In genomic region chr6:114273997-114274728, GRCm38 (mm10) we compare ENCODE assay signal across 18 mouse cellular contexts. TPM values are rescaled to one million over a fixed set of nuclear protein-coding genes. Genes with fewer than 3 reads are reported as not detected.
DNase-seq lines count a peak whose midpoint lies in the region; ATAC-seq and TF ChIP-seq lines count a peak whose summit lies in the region.
"Had no signal": no experiment of that assay in that cellular context is flagged by ENCODE, and none has a peak within 500 bp of the region (broad histone marks: within the 10 kb centered on the region; RNA-seq: fewer than 3 reads in every experiment).

No protein-coding gene starts in this region.

- H3K4me3 ChIP-seq in heart, embryonic 16.5 days (ENCODE audit: low read length): no peak overlapping the region
- no peak overlapping the region for H3K4me3 ChIP-seq in heart, embryonic 12.5 days
- H3K4me3 ChIP-seq in forebrain, embryonic 16.5 days (replicated peaks; ENCODE audit: low read length): no peak overlapping the region
- no peak overlapping the region for H3K4me3 ChIP-seq in midbrain, embryonic 15.5 days
- H3K4me3 ChIP-seq: limb, embryonic 13.5 days; myocyte had no signal

- DNase-seq in brain, embryonic 14.5 days (ENCODE audit: low read depth): peak; percentile 78
- DNase-seq in adrenal gland, postnatal 4 days (ENCODE audit: low spot score in 2 of 2): no peak
- DNase-seq in kidney, postnatal 4 days: no peak
- DNase-seq in right cerebral cortex, postnatal 14 days: no peak
- DNase-seq: adrenal gland, adult 2 months; cerebellum, adult 18-20 months; kidney, adult 8-10 months; right cerebral cortex, postnatal 25 days; thymus, postnatal 36 days had no signal

- H3K4me2 ChIP-seq in heart, embryonic 16.5 days (ENCODE audit: low read depth, low read length): no peak overlapping the region
- H3K4me2 ChIP-seq in heart, embryonic 12.5 days: no peak overlapping the region
- H3K4me2 ChIP-seq in forebrain, embryonic 16.5 days (ENCODE audit: low read length): no peak overlapping the region
- no peak overlapping the region for H3K4me2 ChIP-seq in midbrain, embryonic 15.5 days
- H3K4me2 ChIP-seq: limb, embryonic 13.5 days had no signal

- H3K9me3 ChIP-seq in heart, embryonic 16.5 days (replicated peaks; ENCODE audit: control insufficient read depth, low read length): no peaks in the 10 kb centered on the region
- H3K9me3 ChIP-seq in heart, embryonic 12.5 days (replicated peaks): no peaks in the 10 kb centered on the region
- H3K9me3 ChIP-seq in forebrain, embryonic 16.5 days (ENCODE audit: control insufficient read depth, low read length): no peaks in the 10 kb centered on the region
- no peaks in the 10 kb centered on the region for H3K9me3 ChIP-seq in midbrain, embryonic 15.5 days
- H3K9me3 ChIP-seq: limb, embryonic 13.5 days had no signal

- H3K36me3 ChIP-seq in heart, embryonic 16.5 days (ENCODE audit: control insufficient read depth, insufficient read depth): no peaks in the 10 kb centered on the region
- H3K36me3 ChIP-seq in heart, embryonic 12.5 days: no peaks in the 10 kb centered on the region
- H3K36me3 ChIP-seq in forebrain, embryonic 16.5 days (ENCODE audit: control insufficient read depth, insufficient read depth): no peaks in the 10 kb centered on the region
- H3K36me3 ChIP-seq in midbrain, embryonic 15.5 days (replicated peaks): no peaks in the 10 kb centered on the region
- H3K36me3 ChIP-seq: limb, embryonic 13.5 days had no signal

- H3K9ac ChIP-seq in heart, embryonic 16.5 days (ENCODE audit: low read length): no peak overlapping the region
- H3K9ac ChIP-seq in heart, embryonic 12.5 days: no peak overlapping the region
- no peak overlapping the region for H3K9ac ChIP-seq in forebrain, embryonic 16.5 days (replicated peaks; ENCODE audit: low read depth, low read length)
- no peak overlapping the region for H3K9ac ChIP-seq in midbrain, embryonic 15.5 days
- H3K9ac ChIP-seq: limb, embryonic 13.5 days; liver, embryonic 14.5 days had no signal

- no peak overlapping the region for H3K27ac ChIP-seq in heart, embryonic 16.5 days (ENCODE audit: low read length)
- H3K27ac ChIP-seq in heart, embryonic 12.5 days (ENCODE audit: poor library complexity, severe bottlenecking): no peak overlapping the region
- peak overlapping the region; percentile 77 for H3K27ac ChIP-seq in forebrain, embryonic 16.5 days (ENCODE audit: low read length)
- peak overlapping the region; percentile 51; the same call in 1 of the 2 replicates for H3K27ac ChIP-seq in midbrain, embryonic 15.5 days
- H3K27ac ChIP-seq: limb, embryonic 13.5 days; liver, embryonic 14.5 days had no signal

- TF ChIP-seq POLR2A in brain, embryonic 14.5 days (IDR thresholded peaks at IDR 0.05; ENCODE audit: borderline replicate concordance, extremely low read depth, insufficient read depth, insufficient read length, poor library complexity, severe bottlenecking): no peak

- 30% methylated on average over 14 of the region's 14 CpGs for WGBS in heart, embryonic 16.5 days
- WGBS in heart, embryonic 12.5 days: 38% methylated on average over 14 of the region's 14 CpGs
- 37% methylated on average over 14 of the region's 14 CpGs for WGBS in forebrain, embryonic 16.5 days
- WGBS in midbrain, embryonic 15.5 days: 42% methylated on average over 14 of the region's 14 CpGs

- peaks cover 34% of the 10 kb centered on the region for H3K27me3 ChIP-seq in heart, embryonic 16.5 days (ENCODE audit: control insufficient read depth, insufficient read depth, low read length)
- H3K27me3 ChIP-seq in heart, embryonic 12.5 days (replicated peaks): peaks cover 56% of the 10 kb centered on the region
- no peaks in the 10 kb centered on the region for H3K27me3 ChIP-seq in forebrain, embryonic 16.5 days (replicated peaks; ENCODE audit: control insufficient read depth, insufficient read depth, low read length)
- H3K27me3 ChIP-seq in midbrain, embryonic 15.5 days (replicated peaks): no peaks in the 10 kb centered on the region

- no peak for TF ChIP-seq CTCF in brain, embryonic 14.5 days (IDR thresholded peaks at IDR 0.05; ENCODE audit: borderline replicate concordance, extremely low read depth, insufficient read depth, insufficient read length)

- peak; percentile 29 for ATAC-seq in heart, embryonic 16.5 days (replicated peaks; ENCODE audit: extremely low read depth, insufficient read depth, low FRiP score)
- no peak for ATAC-seq in heart, embryonic 12.5 days (ENCODE audit: insufficient number of reproducible peaks, low FRiP score)
- peak; percentile 78 for ATAC-seq in forebrain, embryonic 16.5 days
- peak; percentile 57 for ATAC-seq in midbrain, embryonic 15.5 days (replicated peaks)
- ATAC-seq: lung, postnatal 0 days had no signal

- H3K4me1 ChIP-seq in heart, embryonic 16.5 days (ENCODE audit: control insufficient read depth, insufficient read depth, low read length): no peaks in the 10 kb centered on the region; the same call in 1 of the 2 replicates
- H3K4me1 ChIP-seq in heart, embryonic 12.5 days (replicated peaks): peaks cover 6% of the 10 kb centered on the region
- peaks cover 18% of the 10 kb centered on the region for H3K4me1 ChIP-seq in forebrain, embryonic 16.5 days (replicated peaks; ENCODE audit: control insufficient read depth, insufficient read depth, low read length)
- H3K4me1 ChIP-seq in midbrain, embryonic 15.5 days: peaks cover 22% of the 10 kb centered on the region
- H3K4me1 ChIP-seq: limb, embryonic 13.5 days had no signal

RNA-seq across cellular contexts. Expression of gene Slc6a1, which starts 8.3 kb away (rescaled TPM):
- 0.32 and 0.42 TPM in 2 replicates for polyA plus RNA-seq in heart, embryonic 16.5 days (2015; fragmentation: Nextera tagmentation; extraction: Ambion mirVana)
- 0.05 and 0.17 TPM in 2 replicates for polyA plus RNA-seq in heart, embryonic 12.5 days (2016; fragmentation: Nextera tagmentation; extraction: Ambion mirVana)
- 210 and 269 TPM in 2 replicates for polyA plus RNA-seq in brain, embryonic 14.5 days (2012; rRNA removed)
- 107 and 138 TPM in 2 replicates for polyA plus RNA-seq in forebrain, embryonic 16.5 days (2015; fragmentation: Nextera tagmentation; extraction: Ambion mirVana)
- 145 and 155 TPM in 2 replicates for polyA plus RNA-seq in midbrain, embryonic 15.5 days (2015; fragmentation: Nextera tagmentation; extraction: Ambion mirVana)
- total RNA-seq in adrenal gland, postnatal 4 days (2021): 1 to 10 TPM in 1 of 2 experiments, under 1 TPM in 1; 0.08 to 1.7 TPM
- total RNA-seq: adrenal gland, adult 2 months; megakaryocyte, adult 5-6 weeks had no signal
- polyA plus RNA-seq: adrenal gland, adult 2 months; lung, postnatal 0 days; myocyte had no signal

Comparison
In these comparisons a context has a peak if more than half of its experiments do, and no peak if none do; other contexts are left out.
1. H3K27ac ChIP-seq: peak in forebrain, embryonic 16.5 days (single experiment) and midbrain, embryonic 15.5 days (single experiment); none in heart, embryonic 16.5 days (single experiment) and heart, embryonic 12.5 days (single experiment).
2. RNA of gene Slc6a1, which starts 8.3 kb away (polyA plus RNA-seq): 210 to 269 TPM in brain, embryonic 14.5 days, 145 to 155 TPM in midbrain, embryonic 15.5 days and 107 to 138 TPM in forebrain, embryonic 16.5 days; 0.32 to 0.42 TPM in heart, embryonic 16.5 days and 0.05 to 0.17 TPM in heart, embryonic 12.5 days; every median in the first group is over 10 times any median in the second.